Mouse (Mus musculus): ENCODE measurements at regions not wholly inside any gene's neighbourhood (a gene's known extent, or its start where the extent isn't known, plus 50 kb on each side); places are given as distances from the start of the nearest gene placed in this dataset.
"Not testable (repeated sequence)": the region's sequence is repeated elsewhere in the genome, so short reads cannot be mapped to it uniquely, and the experiment has no call there.

DNA sequence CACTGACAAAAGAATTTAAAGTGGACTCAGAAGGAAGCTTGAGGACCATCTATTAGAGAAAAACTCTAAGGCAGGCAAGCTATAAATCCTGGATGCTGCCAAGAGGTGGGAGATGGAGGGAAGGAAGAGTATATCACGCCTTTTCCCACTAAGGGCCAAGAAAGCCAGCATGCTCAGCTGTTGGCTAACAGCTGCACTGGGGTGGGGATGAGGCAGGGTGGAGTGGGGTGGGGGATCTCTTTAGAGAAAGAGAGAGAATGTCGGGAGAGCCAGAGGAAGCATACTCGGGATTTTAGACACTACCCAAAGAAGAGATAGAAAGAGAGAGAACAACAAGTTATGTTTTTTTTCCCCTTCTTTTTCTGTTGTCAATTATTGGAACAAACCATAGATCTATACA is 115.2 kb upstream of the Shb start:
- no peak for DNase-seq (ENCODE audit: low read depth, low spot score)

DNA sequence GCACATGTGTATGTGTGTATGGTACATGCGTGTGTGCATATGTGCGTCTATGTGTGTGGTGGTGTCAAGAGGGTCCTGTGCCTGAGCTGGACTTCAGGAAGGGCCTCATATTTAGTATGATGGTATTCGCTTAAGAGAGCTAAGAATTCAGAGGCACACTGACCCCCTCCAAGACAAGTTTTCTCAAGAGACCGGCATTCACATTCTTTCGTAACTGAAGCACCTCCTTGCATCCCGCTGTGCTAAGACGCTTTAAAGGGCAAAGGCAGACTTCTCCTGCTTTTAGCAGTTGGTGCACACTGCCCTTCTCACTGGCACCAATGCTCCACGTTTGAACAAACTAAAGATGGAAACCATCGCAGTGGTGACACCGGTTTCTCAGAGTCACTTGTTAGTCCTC is 110.3 kb upstream of the Shb start:
- DNase-seq (ENCODE audit: low read depth, low spot score) = no peak

DNA sequence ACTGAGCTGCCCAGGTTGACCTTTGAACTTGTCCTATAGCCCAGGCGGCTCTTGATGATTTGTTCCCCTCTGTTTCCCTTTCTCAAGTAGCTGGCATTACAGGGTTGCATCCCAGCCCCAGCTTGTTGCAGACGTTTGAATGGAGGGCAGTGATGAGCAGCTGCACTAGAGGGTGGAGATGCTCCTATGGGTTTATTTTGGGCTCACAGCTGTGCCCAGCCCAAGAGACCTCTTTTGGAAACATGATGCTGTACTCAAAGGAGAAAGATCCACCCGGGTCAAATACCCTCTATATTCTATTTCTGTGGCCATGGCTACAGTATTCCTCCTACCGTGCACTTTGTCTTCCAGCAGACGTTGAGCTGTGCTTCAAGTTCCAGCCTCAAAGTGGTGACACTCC is 109.0 kb upstream of the Shb start:
- DNase-seq (ENCODE audit: low read depth, low spot score) = no peak

DNA sequence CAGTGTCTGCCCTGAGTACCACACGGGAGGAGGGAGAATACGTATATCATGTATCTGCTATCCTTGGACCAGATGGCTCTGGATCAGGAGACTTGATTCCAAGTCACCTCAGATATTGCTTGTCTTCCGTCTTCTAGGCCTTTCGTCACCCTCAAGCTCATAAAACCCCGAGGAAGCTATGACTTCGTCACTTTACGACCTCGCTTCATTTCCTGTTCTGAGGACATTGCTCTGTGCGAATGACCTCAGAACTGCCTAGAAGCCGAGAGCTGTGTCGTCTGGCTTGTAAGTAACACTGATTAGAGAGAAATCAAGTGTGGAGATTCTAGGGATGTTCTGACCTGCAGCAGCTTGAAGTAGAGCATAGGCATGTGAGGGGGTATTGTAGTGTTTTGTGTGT is 108.4 kb upstream of the Shb start:
- no peak for DNase-seq (ENCODE audit: low read depth, low spot score)

DNA sequence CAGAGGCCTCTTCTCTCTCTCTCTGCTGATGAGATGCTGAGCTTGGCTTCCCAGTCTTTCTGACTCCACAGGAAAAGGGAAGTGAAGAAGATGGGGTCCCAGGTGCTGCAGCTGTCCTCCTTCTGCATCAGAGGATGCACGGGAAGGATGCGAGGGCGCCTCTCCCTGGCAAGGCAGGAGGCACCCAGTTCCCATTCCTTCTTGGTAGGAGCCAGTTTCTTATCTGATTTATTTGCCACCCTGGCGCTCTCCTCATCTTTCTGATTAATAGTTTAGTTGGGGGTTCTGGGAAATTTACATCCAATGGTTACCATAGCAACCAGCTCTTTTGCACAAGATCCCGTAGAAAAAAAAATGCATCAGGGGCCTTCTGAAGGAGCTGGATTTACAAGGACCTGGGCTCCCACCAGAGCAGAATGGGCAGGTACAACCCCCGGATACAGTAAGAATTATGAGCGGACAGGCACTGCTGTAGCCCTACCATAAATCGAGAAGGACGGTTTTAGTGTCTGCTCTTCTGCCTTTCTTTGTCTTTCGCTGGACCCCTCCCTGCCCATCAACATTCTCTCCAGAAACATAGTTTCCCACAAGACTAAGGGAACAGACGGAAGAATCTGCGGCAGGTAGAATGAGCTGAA is 107.2 kb upstream of the Shb start:
- no peak for DNase-seq (ENCODE audit: low read depth, low spot score)

DNA sequence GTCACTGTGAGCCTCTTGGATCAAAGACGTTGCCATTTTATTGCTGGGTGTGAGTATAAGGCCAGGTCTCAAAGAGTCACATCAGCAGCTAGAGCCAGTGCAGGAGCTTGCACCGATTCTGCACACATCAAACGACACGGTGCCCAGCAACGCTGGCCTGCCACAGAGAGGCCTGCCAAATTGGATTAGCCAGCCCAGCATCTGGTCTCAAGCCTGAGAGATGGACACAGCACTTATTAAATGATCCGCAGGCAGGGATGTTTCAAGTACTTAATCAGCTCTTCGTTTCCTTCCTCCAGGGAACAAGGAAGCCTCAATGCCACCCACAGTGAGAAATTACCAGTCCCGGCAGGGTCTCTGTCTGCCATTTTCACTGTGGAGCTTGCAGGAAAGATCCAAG is 106.1 kb upstream of the Shb start:
- no peak for DNase-seq (ENCODE audit: low read depth, low spot score)

DNA sequence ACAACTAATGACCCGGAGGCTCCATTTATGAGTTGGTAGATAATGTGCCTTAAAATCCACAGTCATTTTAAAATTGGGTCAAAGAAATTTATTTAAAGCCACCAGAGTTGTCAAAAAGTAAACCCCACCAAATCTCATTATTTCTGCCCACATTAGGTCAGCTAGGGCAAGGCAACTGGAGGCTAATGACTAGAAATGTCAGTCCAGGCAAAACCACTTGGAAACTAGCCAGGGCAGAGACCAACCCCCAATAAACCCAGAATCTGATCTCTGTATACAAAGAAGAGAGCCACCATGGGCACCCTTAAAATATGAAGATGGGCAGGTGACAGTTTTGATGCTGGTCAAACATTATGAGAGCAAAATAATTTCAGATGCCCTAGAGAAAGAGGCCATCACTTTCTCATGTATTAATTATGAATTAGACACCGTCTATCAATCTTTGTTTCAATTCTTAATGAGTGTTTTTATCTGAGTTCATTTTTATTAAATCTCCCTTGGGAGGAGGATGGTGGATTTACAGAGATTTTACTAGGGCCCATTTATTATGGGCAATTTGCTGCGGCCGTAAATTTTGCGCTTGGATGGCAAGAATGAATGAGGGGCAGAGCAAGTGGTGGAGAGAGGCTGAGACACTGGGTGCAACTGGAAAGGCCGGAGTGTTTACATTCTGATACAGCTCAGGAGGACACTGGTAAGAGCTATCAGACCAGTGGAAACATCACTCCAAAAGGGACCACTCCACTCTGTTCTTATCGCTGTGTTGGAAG is 99.2 kb upstream of the Shb start:
- DNase-seq (ENCODE audit: low read depth, low spot score) = no peak

DNA sequence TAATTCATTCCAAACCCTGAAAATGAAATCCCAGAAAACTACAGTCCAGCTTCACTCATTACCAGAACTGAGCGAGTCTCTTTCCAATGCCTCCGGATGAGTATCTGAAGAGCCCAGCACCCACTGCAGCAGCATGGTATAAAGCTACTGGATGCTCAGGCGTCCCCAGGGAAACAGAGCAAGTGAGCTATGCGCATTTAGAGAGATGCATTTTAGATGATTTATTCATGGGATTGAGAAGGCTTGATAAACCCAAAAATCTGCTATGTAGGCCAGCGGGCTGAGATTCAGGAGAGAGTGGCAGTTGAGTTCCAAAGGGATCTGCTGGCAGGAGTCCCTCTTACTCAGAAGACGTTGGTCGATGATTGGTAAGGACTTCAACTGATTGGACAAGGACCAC is 93.4 kb upstream of the Shb start:
- no peak for DNase-seq (ENCODE audit: low read depth, low spot score)

DNA sequence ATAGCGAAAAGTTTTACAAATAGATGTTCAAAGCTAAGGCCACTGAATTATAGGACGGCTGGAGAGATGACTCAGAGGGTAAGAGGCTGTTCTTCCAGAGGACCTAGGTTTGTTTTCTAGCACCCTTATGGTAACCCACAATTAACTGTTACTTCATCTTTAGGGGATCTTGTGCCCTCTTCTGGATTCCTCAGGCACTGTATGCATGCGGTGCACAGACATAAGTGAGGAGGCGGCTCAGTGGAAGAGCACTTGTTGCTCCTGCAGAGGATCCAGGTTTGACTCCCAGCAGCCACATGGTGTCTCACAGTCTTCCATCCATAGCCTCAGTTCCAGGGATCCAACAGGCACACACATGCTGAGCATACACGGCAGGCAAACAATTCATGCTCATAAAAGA is 89.7 kb upstream of the Shb start:
- DNase-seq (ENCODE audit: low read depth, low spot score) = no peak

DNA sequence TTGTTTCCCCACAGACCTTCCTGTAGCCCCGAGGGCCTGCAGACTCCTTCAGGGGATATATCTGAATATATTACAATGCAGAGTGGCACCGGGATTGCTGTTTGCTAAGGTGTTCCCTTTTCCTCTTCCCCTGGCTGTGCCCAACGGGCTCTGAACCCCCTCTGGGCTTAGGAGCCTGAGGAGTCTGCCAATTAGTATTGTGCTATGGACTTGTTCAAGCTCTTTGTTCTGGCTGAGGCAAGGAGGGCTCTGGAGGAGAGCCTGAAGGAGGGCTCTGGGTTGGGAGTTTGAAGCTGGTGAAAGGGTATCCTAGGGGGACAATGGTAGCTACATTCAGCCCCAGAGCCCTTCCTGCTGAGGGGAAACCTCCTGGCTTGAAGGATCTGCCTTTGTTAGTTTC is 84.9 kb upstream of the Shb start:
- DNase-seq (ENCODE audit: low read depth, low spot score) = no peak

DNA sequence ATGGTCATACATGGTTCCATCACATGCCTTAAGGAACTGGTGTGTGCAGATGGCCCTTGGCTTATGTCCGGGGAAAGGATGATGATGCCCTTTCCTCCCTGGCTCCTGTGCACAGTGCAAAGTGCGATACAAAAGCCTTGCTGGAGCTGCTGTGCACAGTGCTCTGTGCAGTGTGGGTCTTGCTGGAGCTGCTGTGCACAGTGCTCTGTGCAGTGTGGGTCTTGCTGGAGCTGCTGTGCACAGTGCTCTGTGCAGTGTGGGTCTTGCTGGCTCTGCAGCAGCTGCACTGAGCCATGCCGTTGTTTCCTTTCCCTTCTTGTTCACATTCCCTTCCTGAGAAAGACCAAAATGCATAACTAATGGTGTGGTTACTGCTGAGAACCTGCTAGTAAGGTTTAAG is 81.2 kb upstream of the Shb start:
- not testable (repeated sequence) for DNase-seq (ENCODE audit: low read depth, low spot score)

DNA sequence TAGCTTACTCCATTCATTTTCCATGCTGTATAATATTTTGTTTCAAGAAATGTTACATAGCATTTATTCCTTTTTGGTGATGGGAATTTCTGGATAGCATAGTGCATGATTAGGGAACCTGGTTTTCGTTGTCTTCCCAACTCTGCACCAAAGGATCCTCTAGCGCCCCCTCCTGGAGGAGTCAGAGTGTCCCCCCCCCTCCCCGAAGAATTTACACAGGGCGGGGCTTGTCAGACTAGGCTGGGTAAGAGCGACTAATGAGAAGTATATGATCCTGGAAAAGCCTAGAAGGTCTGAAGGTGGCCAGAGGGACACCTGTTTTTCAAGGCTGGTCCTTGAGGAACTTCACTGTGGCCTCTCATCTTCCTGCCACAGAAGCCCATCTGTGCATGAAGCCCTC is 79.9 kb upstream of the Shb start:
- DNase-seq (ENCODE audit: low read depth, low spot score) = no peak

DNA sequence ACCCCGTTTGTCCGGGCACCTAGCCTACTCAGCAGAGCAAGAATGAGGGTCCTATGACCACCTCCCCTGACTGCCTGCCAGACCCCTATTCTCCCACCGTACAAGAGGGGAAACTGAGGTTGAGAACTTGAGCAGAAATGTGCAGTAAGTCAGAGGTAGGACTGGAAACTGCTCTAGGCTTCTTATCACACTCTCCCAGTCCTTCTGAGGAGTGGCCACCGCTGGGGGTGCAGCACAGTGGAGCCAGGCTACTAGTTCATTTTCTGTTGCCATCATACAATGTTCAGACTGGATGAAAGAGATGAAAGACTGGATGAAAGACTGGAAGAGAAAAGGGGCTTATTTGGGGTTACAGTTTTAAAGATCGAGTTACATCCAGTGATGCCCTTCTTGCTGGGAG is 78.7 kb upstream of the Shb start:
- DNase-seq (ENCODE audit: low read depth, low spot score) = no peak

DNA sequence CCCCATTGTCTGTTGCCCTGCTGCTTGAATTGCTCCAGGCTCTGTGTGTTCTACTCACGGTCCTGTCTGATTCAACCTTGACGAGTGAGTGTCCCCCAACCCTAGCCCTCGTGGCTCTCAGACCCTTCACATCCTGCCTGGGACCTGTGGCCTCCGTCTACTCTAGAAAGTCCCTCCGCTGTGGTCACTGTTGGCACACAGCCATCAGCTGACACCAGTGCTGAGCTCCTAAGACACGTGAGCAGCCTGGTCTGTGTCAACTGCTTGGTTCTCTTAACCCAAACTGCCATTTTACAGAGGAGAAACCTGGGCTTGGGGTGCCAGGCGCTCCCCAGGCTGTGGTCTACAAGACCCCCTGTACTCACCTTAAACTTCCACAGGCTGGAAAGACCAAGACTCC is 74.3 kb upstream of the Shb start:
- no peak for DNase-seq (ENCODE audit: low read depth, low spot score)

DNA sequence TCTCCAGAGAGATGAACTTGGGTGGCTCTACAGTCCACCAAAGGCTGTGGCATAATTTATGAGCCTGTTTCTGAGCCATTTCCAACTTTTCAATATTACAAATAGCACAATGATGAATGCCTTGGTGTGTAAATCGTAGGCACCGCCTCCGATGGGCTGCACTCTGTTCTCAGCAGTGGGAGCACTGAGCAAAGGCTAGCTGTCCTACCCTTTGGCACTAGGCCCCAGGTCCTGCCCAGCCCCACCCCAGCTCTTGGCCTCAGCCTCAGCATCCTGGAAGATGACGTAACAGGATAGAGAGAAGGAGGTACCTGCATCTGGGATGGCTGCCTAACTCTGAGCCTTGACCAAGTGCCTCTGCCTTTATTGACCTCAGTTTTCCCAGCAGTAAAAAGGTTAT is 73.4 kb upstream of the Shb start:
- DNase-seq (ENCODE audit: low read depth, low spot score) = no peak

DNA sequence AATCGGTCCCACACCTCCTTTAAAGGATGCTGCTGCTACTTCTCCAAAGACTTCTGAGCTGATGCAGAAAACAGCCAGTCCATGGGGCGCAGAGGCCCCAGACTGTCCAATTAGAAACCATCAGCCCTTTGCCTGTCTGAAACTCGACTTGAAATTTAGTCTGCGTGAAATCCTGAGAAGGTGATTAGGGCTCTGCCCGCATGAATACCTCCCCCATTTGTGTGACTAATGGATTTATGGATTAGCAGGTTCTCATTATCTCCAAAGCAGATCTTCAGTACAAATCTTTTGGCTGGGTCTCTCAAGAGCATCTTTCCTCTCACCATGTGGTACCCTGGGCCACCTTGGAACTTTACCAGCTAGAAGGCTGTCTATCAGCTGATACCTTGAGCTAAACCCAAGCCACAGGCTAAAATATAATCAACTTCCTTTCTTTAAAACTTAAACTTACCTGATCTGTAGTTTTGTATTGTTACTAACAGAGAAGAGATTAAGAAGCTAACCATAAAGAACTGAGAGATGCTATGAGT is 72.1 kb upstream of the Shb start:
- DNase-seq (ENCODE audit: low read depth, low spot score) = no peak

DNA sequence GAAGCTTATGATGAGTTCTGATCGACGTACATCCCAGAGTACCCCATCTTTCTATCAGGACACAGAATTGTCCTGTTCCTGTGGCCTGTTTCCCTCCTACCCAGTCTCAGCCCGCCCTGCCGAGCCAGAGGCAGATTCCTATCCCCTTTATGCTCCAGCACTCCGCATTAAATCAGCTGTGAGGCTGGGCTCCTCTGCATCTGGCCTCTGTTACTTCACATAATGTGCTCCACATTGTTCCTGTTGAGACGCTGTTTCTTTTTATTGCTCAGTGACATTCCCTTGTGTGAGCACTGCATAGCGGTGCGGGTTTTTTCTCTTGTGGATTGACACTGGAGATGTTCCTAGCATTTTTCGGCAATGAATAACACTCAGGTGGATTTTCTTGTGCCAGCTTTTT is 68.2 kb upstream of the Shb start:
- DNase-seq (ENCODE audit: low read depth, low spot score) = no peak

DNA sequence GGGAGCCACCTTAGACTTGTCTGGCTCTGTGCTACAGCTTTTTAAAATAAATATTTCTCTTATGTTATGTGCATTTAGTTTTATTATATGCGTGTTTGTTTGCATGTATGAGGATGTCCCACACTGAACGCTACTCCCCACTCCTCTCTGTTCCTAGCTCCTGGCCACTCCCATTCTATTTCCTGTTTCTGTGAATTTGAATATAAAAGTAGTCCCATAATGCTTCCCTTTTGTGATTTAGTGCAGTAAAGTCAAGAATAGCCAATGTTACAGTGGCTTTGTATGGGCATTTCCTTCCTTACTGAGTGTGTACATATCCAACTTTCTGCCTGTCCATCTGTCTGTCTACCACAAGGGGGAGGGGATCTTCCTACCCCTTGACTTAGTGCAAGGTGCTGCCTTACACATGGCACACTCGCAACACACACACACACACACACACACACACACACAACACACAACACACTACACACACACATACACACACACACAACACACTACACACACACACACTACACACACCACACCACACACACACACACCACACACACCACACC is 61.2 kb upstream of the Shb start:
- DNase-seq (ENCODE audit: low read depth, low spot score) = no peak

DNA sequence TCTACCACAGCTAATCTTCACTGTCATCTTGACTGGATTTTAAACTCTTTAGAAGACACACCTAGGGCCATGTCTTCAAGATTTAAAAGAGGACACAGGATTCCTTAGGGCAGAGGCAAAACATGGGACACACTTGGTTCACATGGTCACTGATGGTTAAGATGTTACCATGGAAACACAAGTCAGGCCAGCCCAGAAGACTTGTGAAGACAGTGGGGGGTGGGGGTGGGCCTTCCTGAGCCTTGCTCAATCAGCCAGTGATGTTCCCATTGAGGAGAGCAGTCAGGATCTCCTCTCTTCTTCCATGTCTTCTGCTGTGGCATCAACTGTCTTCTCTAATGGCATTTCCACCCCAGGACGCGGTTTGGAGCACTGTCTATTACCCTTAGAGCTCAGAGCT is 60.5 kb upstream of the Shb start:
- DNase-seq (ENCODE audit: low read depth, low spot score) = no peak

DNA sequence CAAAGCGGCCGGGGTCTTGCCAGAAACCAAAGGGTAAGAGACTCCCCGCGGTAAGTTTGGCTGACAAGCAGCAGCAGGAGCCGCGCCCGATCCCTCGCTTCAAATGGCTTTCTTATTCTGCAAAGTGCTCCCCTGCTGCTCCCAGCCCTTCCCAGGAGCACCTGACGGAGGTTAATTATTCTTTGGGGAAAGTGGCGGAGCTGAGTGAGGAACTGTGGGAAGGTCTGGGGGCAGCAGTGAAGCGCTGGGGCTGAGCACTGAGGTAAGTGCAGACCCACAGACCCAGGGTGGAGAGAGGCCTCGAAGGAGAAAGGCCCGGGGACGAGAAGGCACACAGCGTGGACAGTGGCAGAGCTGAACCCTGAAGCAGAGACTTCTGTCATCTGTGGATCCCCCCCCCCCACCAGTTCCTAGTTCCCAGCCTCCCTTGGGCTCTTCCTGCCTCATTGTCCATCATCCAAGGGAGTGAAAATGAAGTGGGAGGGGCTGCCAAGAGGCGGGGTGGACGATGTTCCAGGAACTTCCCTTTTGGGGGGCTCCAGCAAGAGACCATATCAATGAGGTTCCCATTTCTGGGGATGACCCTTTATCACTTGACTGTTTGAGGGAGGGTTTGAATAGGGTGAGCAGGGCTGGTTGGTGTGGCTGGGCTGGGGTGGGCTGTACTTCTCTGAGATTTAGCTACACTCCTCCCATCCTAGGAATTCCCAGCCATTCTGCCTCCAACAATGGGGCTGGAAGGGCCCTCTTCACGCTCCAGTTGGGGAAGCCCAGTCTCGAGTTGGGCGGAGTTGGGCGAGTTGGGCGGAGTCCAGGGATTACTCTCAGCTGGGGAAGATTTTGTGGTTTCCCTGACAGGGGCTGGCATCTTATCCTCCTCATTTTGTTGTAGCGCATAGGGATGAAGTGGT is 59.4 kb upstream of the Shb start:
- no peak for DNase-seq (ENCODE audit: low read depth, low spot score)

DNA sequence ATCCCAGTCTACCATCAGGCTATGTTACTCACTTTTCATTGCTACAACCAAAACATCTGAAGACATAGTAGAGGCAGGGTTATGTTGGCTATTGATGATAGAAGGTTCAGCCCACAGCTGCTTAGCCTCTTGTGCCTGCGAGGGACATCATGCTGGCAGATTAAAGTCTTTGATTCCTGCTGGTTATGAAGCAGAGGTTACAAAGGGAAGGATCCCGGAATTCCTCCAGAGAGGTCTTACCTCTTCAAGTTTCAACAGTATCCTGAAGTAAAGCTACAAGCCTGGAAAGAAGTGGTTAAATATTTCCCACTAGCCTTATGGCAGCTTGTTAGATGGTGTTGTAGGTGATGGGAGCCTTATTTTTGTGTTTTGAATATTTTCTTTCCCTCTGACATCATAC is 58.6 kb upstream of the Shb start:
- DNase-seq (ENCODE audit: low read depth, low spot score) = no peak

DNA sequence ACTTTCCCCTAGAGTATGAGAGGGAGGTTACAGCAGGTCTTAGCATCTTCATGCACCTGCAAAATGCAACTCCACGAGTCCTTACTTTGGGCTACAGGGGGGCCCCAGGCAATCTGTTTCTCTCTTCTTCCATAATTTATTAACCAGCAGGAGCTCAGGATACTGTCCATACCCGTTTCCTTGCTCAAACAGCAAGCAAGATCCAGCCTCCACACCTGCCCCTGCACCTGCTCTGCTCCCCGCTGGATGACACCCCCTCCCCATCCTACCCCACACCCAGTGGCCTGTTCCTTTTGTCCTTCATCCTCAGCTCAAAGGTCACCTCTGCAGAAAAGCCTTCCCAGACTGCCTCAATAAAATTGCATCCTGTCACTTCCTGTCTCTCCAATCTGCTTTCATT is 56.1 kb upstream of the Shb start:
- no peak for DNase-seq (ENCODE audit: low read depth, low spot score)
